Mouse (Mus musculus) G1E (cell line): ENCODE results near the gene Lrrc45.

ENCODE experiments used
- CTCF ChIP-seq: IDR thresholded peaks from 2 replicates; pipeline ENCODE4 v1.5.1; 2012; ENCODE audit warnings: low read depth, low read length, inconsistent platforms, mixed read lengths
- GATA1 ChIP-seq: IDR thresholded peaks from 2 replicates; pipeline ENCODE4 v1.6.1; 2012; ENCODE audit warnings: borderline replicate concordance, low read length, inconsistent platforms, mixed read lengths
- GATA2 ChIP-seq: IDR thresholded peaks from 2 replicates; pipeline ENCODE4 v1.6.1; 2012; ENCODE audit warnings: low read depth, low read length, inconsistent platforms, borderline replicate concordance
- POLR2AphosphoS5 ChIP-seq: IDR thresholded peaks from 2 replicates; pipeline ENCODE4 v1.6.1; 2012; ENCODE audit warnings: low read depth, low read length, inconsistent platforms; ENCODE audit not compliant: insufficient replicate concordance
- TAL1 ChIP-seq: conservative IDR thresholded peaks from 2 replicates; pipeline ENCODE4 v1.6.1; 2012; ENCODE audit warnings: low read depth, low read length, inconsistent platforms, mixed read lengths

GRCm38 (mm10) chr11:120719841-120720376 lies 6.2 kb downstream of the Lrrc45 start:
- no peak for TF ChIP-seq CTCF
- TF ChIP-seq POLR2AphosphoS5: no peak
- no peak for TF ChIP-seq GATA1
- TF ChIP-seq TAL1: no peak
- no peak for TF ChIP-seq GATA2
